Mouse (Mus musculus) lung, embryonic 14.5 days (tissue): ENCODE measurements around the gene Ccl6. TPM values are rescaled to one million over a fixed set of nuclear protein-coding genes. Genes with fewer than 3 reads are reported as not detected.
A peak's percentile ranks its signal among the peaks of the same experiment; 100 is the strongest.
"Not testable (repeated sequence)": the region's sequence is repeated elsewhere in the genome, so short reads cannot be mapped to it uniquely, and the experiment has no call there.

Experiments used
- ATAC-seq: fragments of 200-750 bp; cut with Nextera tagmentation; 2 replicates; pipeline ENCODE4 v1.8.0; 2017; ENCODE audit warnings: mild to moderate bottlenecking, moderate TSS enrichment, moderate library complexity; ENCODE audit not compliant: insufficient read depth
- DNase-seq: peaks from one replicate; pipeline ENCODE4 v3.0.0-alpha.2; 2015
- H3K27ac ChIP-seq: fragments of 300-500 bp; sonication (generic); 2 replicates; pipeline ENCODE4 v1.5.1; 2014; ENCODE audit warnings: low read depth, mild to moderate bottlenecking, moderate library complexity
- H3K27me3 ChIP-seq: fragments of 300-500 bp; sonication (generic); 2 replicates; pipeline ENCODE4 v1.6.1; 2014; ENCODE audit warnings: low read length, control low read depth; ENCODE audit not compliant: insufficient read depth
- H3K36me3 ChIP-seq: fragments of 300-500 bp; sonication (generic); 2 replicates; pipeline ENCODE4 v1.6.1; 2014; ENCODE audit warnings: control low read depth; ENCODE audit not compliant: insufficient read depth
- H3K4me1 ChIP-seq: fragments of 300-500 bp; sonication (generic); 2 replicates; pipeline ENCODE4 v1.6.1; 2014; ENCODE audit warnings: antibody characterized with exemption, control low read depth; ENCODE audit not compliant: insufficient read depth
- H3K4me2 ChIP-seq: fragments of 300-500 bp; sonication (generic); 2 replicates; pipeline ENCODE4 v1.6.1; 2014; ENCODE audit warnings: mild to moderate bottlenecking
- H3K4me3 ChIP-seq: fragments of 300-500 bp; sonication (generic); 2 replicates; pipeline ENCODE4 v1.5.1; 2014; ENCODE audit warnings: low read depth, low read length
- H3K9ac ChIP-seq: fragments of 300-500 bp; sonication (generic); 2 replicates; pipeline ENCODE4 v1.6.1; 2014
- H3K9me3 ChIP-seq: fragments of 300-500 bp; sonication (generic); 2 replicates; pipeline ENCODE4 v1.6.1; 2016; ENCODE audit warnings: low read depth, low read length, control low read depth
- CTCF ChIP-seq: IDR thresholded peaks from 2 replicates; pipeline ENCODE4 v1.5.1; 2016; ENCODE audit warnings: antibody characterized with exemption, low read depth
- WGBS: fragments of 180-500 bp; shearing (Covaris S2); extraction: QIAGEN DNeasy Blood & Tissue Kit; methylation state at CpG from one replicate; pipeline ENCODE4 v1.1.7; 2014; 5-methylcytosine and 5-hydroxymethylcytosine counted together
- polyA plus RNA-seq: library from polyadenylated mRNA; unstranded; fragments of >200 nt; fragmentation: Nextera tagmentation; extraction: Ambion mirVana; gene quantifications from 2 replicates; pipeline ENCODE4 v1.2.1, GENCODE M21; 2014

Ccl6 gene
- polyA plus RNA-seq, 1 experiment from 2014 or later = 4.8 TPM

GRCm38 (mm10) chr11:83562311-83562887 is 30.5 kb downstream of the Ccl6 start:
- no peak for TF ChIP-seq CTCF
- 69% methylated on average over 6 of the region's 6 CpGs for WGBS
- Histone ChIP-seq H3K4me3 (no peak overlapping the region), H3K4me1 (no peaks in the 10 kb centered on the region), H3K27ac (no peak overlapping the region), H3K9ac (no peak overlapping the region), H3K36me3 (no peaks in the 10 kb centered on the region), H3K4me2 (no peak overlapping the region), H3K9me3 (no peaks in the 10 kb centered on the region), H3K27me3 (no peaks in the 10 kb centered on the region)
- no peak for DNase-seq
- no peak for ATAC-seq

DNA sequence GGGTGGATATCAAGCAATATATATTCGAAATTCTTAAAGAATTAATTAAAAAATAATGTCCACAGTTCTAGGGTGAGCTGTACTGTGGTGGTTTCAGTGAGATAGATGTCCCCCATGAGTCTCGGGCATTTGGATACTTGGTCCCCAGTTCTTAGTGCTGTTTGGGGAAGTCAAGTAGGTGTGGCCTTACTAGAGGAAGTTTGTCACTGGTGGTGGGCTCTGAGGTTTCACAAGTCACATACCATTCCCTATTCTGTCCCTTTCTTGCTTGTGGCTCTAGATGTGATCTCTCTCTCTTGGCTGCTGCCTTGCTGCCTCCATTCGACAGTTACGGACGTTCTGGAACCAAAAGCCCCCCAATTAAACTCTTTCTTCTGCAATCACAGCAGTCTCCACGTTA is 32.5 kb downstream of the Ccl6 start:
- H3K9ac ChIP-seq = no peak overlapping the region
- H3K27ac ChIP-seq = no peak overlapping the region
- no peaks in the 10 kb centered on the region for H3K27me3 ChIP-seq
- TF ChIP-seq CTCF = no peak
- no peak for ATAC-seq
- no peak for DNase-seq
- H3K36me3 ChIP-seq = no peaks in the 10 kb centered on the region
- 70% methylated on average over 6 of the region's 6 CpGs for WGBS
- no peaks in the 10 kb centered on the region for H3K9me3 ChIP-seq
- H3K4me3 ChIP-seq = no peak overlapping the region
- H3K4me2 ChIP-seq = no peak overlapping the region
- no peaks in the 10 kb centered on the region for H3K4me1 ChIP-seq

DNA sequence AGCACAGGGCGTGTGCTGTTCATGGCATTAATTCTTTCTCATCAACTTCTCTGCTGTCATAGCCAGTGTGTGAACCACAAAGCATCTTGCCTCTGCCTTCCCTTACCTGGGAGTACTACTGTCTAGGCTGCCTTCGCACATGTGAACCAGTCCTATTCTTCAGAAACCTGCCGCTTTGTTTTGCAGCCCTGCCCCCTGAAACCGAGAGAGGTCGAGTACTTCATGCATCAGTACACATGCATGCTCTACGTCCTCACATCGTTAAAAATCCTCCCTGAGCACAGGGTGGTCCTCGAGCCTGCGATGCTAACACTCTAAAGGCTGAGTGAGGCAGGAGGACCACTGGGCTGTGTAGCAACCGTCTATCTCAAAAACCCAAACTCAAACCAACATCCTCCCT is 35.8 kb downstream of the Ccl6 start:
- TF ChIP-seq CTCF = no peak
- Histone ChIP-seq H3K4me1 (no peaks in the 10 kb centered on the region), H3K9ac (no peak overlapping the region), H3K4me3 (no peak overlapping the region), H3K27ac (no peak overlapping the region), H3K27me3 (no peaks in the 10 kb centered on the region), H3K9me3 (no peaks in the 10 kb centered on the region), H3K36me3 (no peaks in the 10 kb centered on the region), H3K4me2 (no peak overlapping the region)
- DNase-seq (no peak), ATAC-seq (peak; percentile 60; the same call in 1 of the 2 replicates)
- WGBS = 53% methylated on average over 10 of the region's 10 CpGs

DNA sequence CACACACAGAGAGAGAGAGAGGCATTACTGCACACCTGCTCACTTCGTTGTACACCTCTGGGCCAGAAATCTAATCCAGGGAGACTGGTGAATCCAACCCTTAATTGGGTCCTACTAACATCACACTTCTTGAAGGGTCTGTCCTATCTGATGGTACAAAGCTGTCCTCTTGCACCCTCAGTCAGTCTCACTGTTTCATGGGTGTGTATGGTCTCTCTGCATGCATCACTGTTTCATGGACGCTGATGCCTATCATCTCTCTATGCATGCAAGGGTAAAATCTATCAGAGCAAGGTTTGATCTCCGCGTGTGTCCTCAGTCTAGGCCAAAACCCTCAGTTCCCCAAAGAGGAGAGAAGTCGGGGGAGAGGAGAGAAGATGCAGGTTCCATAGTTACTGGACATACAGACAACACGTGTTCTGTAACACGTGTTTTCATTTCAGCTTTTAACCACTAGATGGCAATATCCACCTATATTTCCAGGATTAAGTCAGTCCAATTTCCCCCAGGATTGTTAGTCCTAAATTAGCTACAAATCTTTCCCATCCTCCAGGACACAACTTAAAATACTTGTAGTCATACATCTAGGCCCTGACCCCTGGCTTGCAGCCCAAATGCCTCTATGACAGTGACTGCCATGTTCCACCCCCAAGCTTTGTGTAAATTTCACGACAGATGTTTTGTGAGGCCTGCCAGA is 36.7 kb downstream of the Ccl6 start:
- TF ChIP-seq CTCF = peak; percentile 79
- Histone ChIP-seq H3K4me3 (no peak overlapping the region), H3K4me1 (no peaks in the 10 kb centered on the region), H3K9ac (no peak overlapping the region), H3K9me3 (no peaks in the 10 kb centered on the region), H3K4me2 (no peak overlapping the region), H3K27me3 (no peaks in the 10 kb centered on the region), H3K27ac (no peak overlapping the region), H3K36me3 (no peaks in the 10 kb centered on the region)
- peak; percentile 95 for DNase-seq
- WGBS = 28% methylated on average over 8 of the region's 8 CpGs
- ATAC-seq = peak; percentile 94

- TF ChIP-seq CTCF = no peak
- Histone ChIP-seq H3K4me3 (no peak overlapping the region), H3K27ac (no peak overlapping the region), H3K4me1 (no peaks in the 10 kb centered on the region), H3K9me3 (no peaks in the 10 kb centered on the region), H3K9ac (no peak overlapping the region), H3K36me3 (no peaks in the 10 kb centered on the region), H3K4me2 (no peak overlapping the region), H3K27me3 (no peaks in the 10 kb centered on the region)
- DNase-seq (no peak), ATAC-seq (no peak)
- 76% methylated on average over 5 of the region's 5 CpGs for WGBS
Measured at GRCm38 (mm10) chr11:83551668-83552067, 41.2 kb downstream of the Ccl6 start.

- 80% methylated on average over 7 of the region's 7 CpGs for WGBS
- H3K27me3 ChIP-seq, H3K4me2 ChIP-seq, H3K9ac ChIP-seq, DNase-seq, ATAC-seq, H3K4me3 ChIP-seq, H3K27ac ChIP-seq, H3K4me1 ChIP-seq, H3K9me3 ChIP-seq, H3K36me3 ChIP-seq: not testable (repeated sequence)
Measured at GRCm38 (mm10) chr11:83551037-83551436, 41.9 kb downstream of the Ccl6 start.

DNA sequence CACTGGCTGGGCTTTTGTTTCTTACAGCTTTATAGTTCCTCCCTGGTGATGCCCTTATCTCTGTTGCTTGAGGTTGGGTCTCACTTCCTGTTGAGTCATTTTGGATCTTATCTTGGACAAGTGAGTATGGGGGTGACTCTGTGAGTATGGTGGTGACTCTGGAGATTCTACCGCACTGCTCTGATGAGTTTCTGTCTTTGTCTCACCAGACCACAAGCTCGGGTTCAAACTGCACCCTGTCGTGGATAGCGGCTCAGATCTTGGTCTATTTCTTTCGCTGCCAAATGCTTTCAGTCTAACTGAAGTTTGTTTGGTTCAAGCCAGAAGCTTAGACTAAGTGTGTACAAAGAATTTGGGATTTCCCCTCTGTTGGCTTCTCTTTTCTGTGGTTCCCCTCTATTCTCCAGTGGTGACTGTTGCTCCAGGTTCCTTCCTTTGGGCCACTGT is 42.7 kb downstream of the Ccl6 start:
- no peak for ATAC-seq
- no peak for DNase-seq
- H3K9me3 ChIP-seq = no peaks in the 10 kb centered on the region
- H3K4me3 ChIP-seq = no peak overlapping the region
- no peak overlapping the region for H3K9ac ChIP-seq
- H3K27ac ChIP-seq = no peak overlapping the region
- H3K4me1 ChIP-seq = no peaks in the 10 kb centered on the region
- TF ChIP-seq CTCF = no peak
- H3K36me3 ChIP-seq = no peaks in the 10 kb centered on the region
- no peak overlapping the region for H3K4me2 ChIP-seq
- 78% methylated on average over 5 of the region's 5 CpGs for WGBS
- H3K27me3 ChIP-seq = no peaks in the 10 kb centered on the region
